33 mouse cellular contexts compared by ENCODE assay signal in the genomic region with DNA sequence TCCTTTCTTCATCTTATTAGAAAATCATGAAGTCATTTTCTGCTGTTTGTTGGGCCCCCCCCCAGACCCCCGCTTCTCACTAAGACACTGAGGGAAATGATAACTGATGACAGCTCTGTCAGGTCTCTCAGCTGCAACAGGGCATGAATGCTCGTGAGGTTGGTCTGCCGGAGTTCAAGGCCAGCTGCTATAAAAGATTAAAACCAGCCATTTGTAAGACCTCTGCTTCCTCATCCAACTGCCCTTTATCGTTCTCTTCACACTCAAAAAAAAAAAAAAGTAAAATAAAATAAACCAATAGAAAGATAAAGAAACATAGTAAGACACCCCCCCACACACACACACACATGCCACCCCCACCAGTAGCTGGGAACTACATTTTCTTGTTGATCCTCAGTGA.
"Had no signal": no experiment of that assay in that cellular context is flagged by ENCODE, and none has a peak within 500 bp of the region (broad histone marks: within the 10 kb centered on the region; RNA-seq: fewer than 3 reads in every experiment).

No protein-coding gene starts in this region.

- H3K36me3 ChIP-seq: limb, embryonic 10.5 days; limb, embryonic 12.5 days; limb, embryonic 13.5 days; limb, embryonic 15.5 days; liver, embryonic 12.5 days; liver, embryonic 13.5 days; liver, embryonic 15.5 days; lung, embryonic 15.5 days; midbrain, embryonic 10.5 days; midbrain, embryonic 12.5 days; midbrain, embryonic 13.5 days; midbrain, embryonic 15.5 days; neural tube, embryonic 12.5 days; neural tube, embryonic 13.5 days had no signal

- DNase-seq: left cerebral cortex, postnatal 4 days; liver; liver, embryonic 13.5 days; liver, postnatal 0 days; lung, adult 18-20 months; lung, adult 2 months; lung, embryonic 14.5 days; lung, postnatal 10 days; lung, postnatal 14 days; lung, postnatal 36 days; lung, postnatal 4 days; midbrain, embryonic 14.5 days had no signal

- H3K4me3 ChIP-seq: limb, embryonic 10.5 days; limb, embryonic 12.5 days; limb, embryonic 13.5 days; limb, embryonic 15.5 days; liver, embryonic 12.5 days; liver, embryonic 13.5 days; liver, embryonic 15.5 days; lung, embryonic 15.5 days; megakaryocyte, embryonic 14.5 days; midbrain, embryonic 10.5 days; midbrain, embryonic 12.5 days; midbrain, embryonic 13.5 days; midbrain, embryonic 15.5 days; myocyte; neural tube, embryonic 12.5 days; neural tube, embryonic 13.5 days had no signal

- H3K27me3 ChIP-seq: limb, embryonic 15.5 days; liver, embryonic 15.5 days; midbrain, embryonic 13.5 days; midbrain, embryonic 15.5 days; neural tube, embryonic 12.5 days had no signal

- ATAC-seq: liver, embryonic 12.5 days; liver, postnatal 0 days; lung, postnatal 0 days; midbrain, embryonic 13.5 days; midbrain, embryonic 15.5 days; midbrain, embryonic 16.5 days had no signal

- H3K27ac ChIP-seq: limb, embryonic 10.5 days; limb, embryonic 12.5 days; limb, embryonic 13.5 days; limb, embryonic 15.5 days; liver, embryonic 12.5 days; liver, embryonic 13.5 days; liver, embryonic 14.5 days; liver, embryonic 15.5 days; lung, embryonic 15.5 days; macrophage; midbrain, embryonic 10.5 days; midbrain, embryonic 12.5 days; midbrain, embryonic 13.5 days; midbrain, embryonic 15.5 days; neural tube, embryonic 12.5 days; neural tube, embryonic 13.5 days had no signal

- H3K4me2 ChIP-seq: limb, embryonic 12.5 days; limb, embryonic 13.5 days; limb, embryonic 15.5 days; liver, embryonic 11.5 days; liver, embryonic 12.5 days; liver, embryonic 13.5 days; liver, embryonic 15.5 days; lung, embryonic 14.5 days; lung, embryonic 15.5 days; midbrain, embryonic 11.5 days; midbrain, embryonic 12.5 days; midbrain, embryonic 13.5 days; midbrain, embryonic 15.5 days; neural tube, embryonic 12.5 days; neural tube, embryonic 13.5 days had no signal

- H3K9ac ChIP-seq: limb, embryonic 12.5 days; limb, embryonic 13.5 days; limb, embryonic 15.5 days; liver, embryonic 12.5 days; liver, embryonic 13.5 days; liver, embryonic 14.5 days; liver, embryonic 15.5 days; liver, postnatal 0 days; lung, embryonic 14.5 days; lung, embryonic 15.5 days; midbrain, embryonic 12.5 days; midbrain, embryonic 13.5 days; midbrain, embryonic 15.5 days; neural tube, embryonic 12.5 days; neural tube, embryonic 13.5 days had no signal

- H3K4me1 ChIP-seq: liver, embryonic 12.5 days; liver, embryonic 13.5 days; liver, embryonic 15.5 days had no signal

- H3K9me3 ChIP-seq: limb, embryonic 10.5 days; limb, embryonic 12.5 days; limb, embryonic 13.5 days; limb, embryonic 15.5 days; liver, embryonic 12.5 days; liver, embryonic 13.5 days; liver, embryonic 15.5 days; lung, embryonic 15.5 days; midbrain, embryonic 10.5 days; midbrain, embryonic 12.5 days; midbrain, embryonic 13.5 days; midbrain, embryonic 15.5 days; neural tube, embryonic 12.5 days; neural tube, embryonic 13.5 days had no signal
